Mouse (Mus musculus): ENCODE measurements around the gene Nepn.

- TF ChIP-seq CTCF (IDR thresholded peaks at IDR 0.05; ENCODE audit: borderline replicate concordance, extremely low read depth, insufficient read depth, insufficient read length) (no peak), POLR2A (IDR thresholded peaks at IDR 0.05; ENCODE audit: borderline replicate concordance, extremely low read depth, insufficient read depth, insufficient read length, poor library complexity, severe bottlenecking) (no peak)
Observed at GRCm38 (mm10) chr10:52389438-52389837, 666 bp downstream of the Nepn start.
